Mouse (Mus musculus) MEL (cell line): ENCODE results near the gene Ppfia2.

Source experiments
- CHD2 ChIP-seq: IDR thresholded peaks from 2 replicates; pipeline ENCODE4 v1.6.1; 2011; ENCODE audit warnings: low read length, improper control_type of control experiment
- CTCF ChIP-seq, 3 experiments: IDR thresholded peaks in 2 of 3; conservative IDR thresholded peaks in 1 of 3; 2 replicates each; pipeline ENCODE4 v1.5.1; 2011 to 2012; ENCODE audit warnings: low read length in 3 of 3, low read depth in 2 of 3, mild to moderate bottlenecking in 2 of 3, improper control_type of control experiment in 1 of 3, inconsistent platforms in 1 of 3, mixed read lengths in 1 of 3, moderate library complexity in 1 of 3; ENCODE audit not compliant: control insufficient read depth in 1 of 3, insufficient read depth in 1 of 3, poor library complexity in 1 of 3, severe bottlenecking in 1 of 3
- ELF1 ChIP-seq: IDR thresholded peaks from 2 replicates; pipeline ENCODE4 v1.6.1; 2014; ENCODE audit warnings: low read depth, mild to moderate bottlenecking, inconsistent platforms, low read length, improper control_type of control experiment, moderate library complexity
- EP300 ChIP-seq, 2 experiments: IDR thresholded peaks; 2 replicates each; pipeline ENCODE4 v1.6.1; 2011; ENCODE audit warnings: improper control_type of control experiment in 2 of 2, low read length in 2 of 2, low read depth in 1 of 2, mild to moderate bottlenecking in 1 of 2
- GATA1 ChIP-seq: IDR thresholded peaks from 2 replicates; pipeline ENCODE4 v1.6.1; 2011; ENCODE audit warnings: low read depth, low read length, improper control_type of control experiment
- HCFC1 ChIP-seq: IDR thresholded peaks from 2 replicates; pipeline ENCODE4 v1.6.1; 2012; ENCODE audit warnings: low read depth, mild to moderate bottlenecking, inconsistent platforms, low read length, improper control_type of control experiment, moderate library complexity
- JUND ChIP-seq: IDR thresholded peaks from 2 replicates; pipeline ENCODE4 v1.6.1; 2011; ENCODE audit warnings: low read depth, mild to moderate bottlenecking, improper control_type of control experiment, low read length
- POLR2A ChIP-seq, 2 experiments: IDR thresholded peaks; 2 replicates each; pipeline ENCODE4 v1.6.1; 2011 to 2012; ENCODE audit warnings: low read length in 2 of 2, mild to moderate bottlenecking in 2 of 2, control low read depth in 1 of 2, improper control_type of control experiment in 1 of 2, low read depth in 1 of 2, moderate library complexity in 1 of 2; ENCODE audit not compliant: control insufficient read depth in 1 of 2, insufficient read depth in 1 of 2, poor library complexity in 1 of 2
- SMC3 ChIP-seq: IDR thresholded peaks from 2 replicates; pipeline ENCODE4 v1.6.1; 2011; ENCODE audit warnings: low read depth, low read length, improper control_type of control experiment
- TAL1 ChIP-seq: IDR thresholded peaks from 2 replicates; pipeline ENCODE4 v1.6.1; 2012; ENCODE audit warnings: mild to moderate bottlenecking, inconsistent platforms, low read length, moderate library complexity, mixed read lengths
- TCF12 ChIP-seq: IDR thresholded peaks from 2 replicates; pipeline ENCODE4 v1.6.1; 2014; ENCODE audit warnings: low read depth, mild to moderate bottlenecking, inconsistent platforms, low read length, improper control_type of control experiment, moderate library complexity
- USF2 ChIP-seq, 2 experiments: IDR thresholded peaks; 2 replicates each; pipeline ENCODE4 v1.6.1; 2011 to 2012; ENCODE audit warnings: improper control_type of control experiment in 2 of 2, low read length in 2 of 2, borderline replicate concordance in 1 of 2, inconsistent platforms in 1 of 2, low read depth in 1 of 2, mild to moderate bottlenecking in 1 of 2; ENCODE audit not compliant: insufficient read depth in 1 of 2

DNA sequence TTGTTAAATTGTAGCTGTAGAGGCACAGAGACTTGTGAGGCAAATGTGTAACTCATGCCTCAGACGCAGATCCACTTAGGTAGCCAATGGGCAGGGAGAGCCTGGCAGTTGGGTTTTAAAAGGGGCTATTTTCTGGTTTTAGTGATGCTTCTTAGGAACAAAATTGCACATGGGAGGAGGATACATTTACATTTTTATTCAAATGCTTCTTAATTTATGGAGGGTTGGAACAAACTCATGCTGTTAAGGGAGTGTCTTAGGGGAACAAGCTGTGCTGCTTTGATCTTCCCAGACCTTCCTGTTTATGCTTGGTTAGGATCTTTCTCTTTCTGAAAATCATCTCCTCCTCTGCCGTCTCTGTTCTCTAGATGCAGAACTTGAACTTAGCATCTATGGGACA, 345.3 kb downstream of the Ppfia2 start:
- TF ChIP-seq CHD2 (no peak), ELF1 (no peak), POLR2A (IDR thresholded peaks at IDR 0.05; ENCODE audit: control insufficient read depth in 1 of 2, insufficient read depth in 1 of 2, low read depth in 1 of 2, low read length in 2 of 2, poor library complexity in 1 of 2) (no peak), CTCF (IDR thresholded peaks at IDR 0.05 in 2 of 3, conservative IDR thresholded peaks at IDR 0.05 in 1 of 3; ENCODE audit: control insufficient read depth in 1 of 3, insufficient read depth in 1 of 3, low read depth in 2 of 3, low read length in 3 of 3, poor library complexity in 1 of 3, severe bottlenecking in 1 of 3) (no peak), TAL1 (no peak), USF2 (IDR thresholded peaks at IDR 0.05; ENCODE audit: borderline replicate concordance in 1 of 2, insufficient read depth in 1 of 2, low read depth in 1 of 2, low read length in 2 of 2) (no peak), SMC3 (no peak), HCFC1 (no peak), EP300 (IDR thresholded peaks at IDR 0.05; ENCODE audit: low read depth in 1 of 2, low read length in 2 of 2) (no peak), TCF12 (no peak), JUND (no peak), GATA1 (no peak)
